Mouse (Mus musculus): Measurements from ENCODE around the gene Olfr801. TPM values are rescaled to one million over a fixed set of nuclear protein-coding genes. Genes with fewer than 3 reads are reported as not detected.
A peak's percentile ranks its signal among the peaks of the same experiment; 100 is the strongest.

The Olfr801 gene
- total and polyA plus RNA-seq, 2 experiments from 2014 or later = not detected

GRCm38 (mm10) chr10:129627834-129628233, 45.8 kb downstream of the Olfr801 start, which contains the start of gene Olfr798:
TSS of gene Olfr798 (minus strand) at chr10:129627934.
- WGBS = 76% methylated on average over 1 of the region's 1 CpGs
- H3K4me2 ChIP-seq (ENCODE audit: low read depth, low read length) = no peak within 1 kb of the TSS
- no peaks in the 10 kb centered on the region for H3K36me3 ChIP-seq (ENCODE audit: insufficient read depth, low read length)
- no peaks in the 10 kb centered on the region for H3K27me3 ChIP-seq (ENCODE audit: insufficient read depth, low read length)
- no peak within 1 kb of the TSS for H3K4me3 ChIP-seq (ENCODE audit: low read length)
- H3K9me3 ChIP-seq (ENCODE audit: low read length) = no peaks in the 10 kb centered on the region
- no peak for DNase-seq (ENCODE audit: low spot score)
- no peak within 1 kb of the TSS for H3K27ac ChIP-seq
- TF ChIP-seq CTCF (IDR thresholded peaks at IDR 0.05; ENCODE audit: low read depth) = no peak
- no peaks in the 10 kb centered on the region for H3K4me1 ChIP-seq (ENCODE audit: insufficient read depth, low read length)
- no peak for ATAC-seq
- no peak within 1 kb of the TSS for H3K9ac ChIP-seq (replicated peaks; ENCODE audit: low read length)

DNA sequence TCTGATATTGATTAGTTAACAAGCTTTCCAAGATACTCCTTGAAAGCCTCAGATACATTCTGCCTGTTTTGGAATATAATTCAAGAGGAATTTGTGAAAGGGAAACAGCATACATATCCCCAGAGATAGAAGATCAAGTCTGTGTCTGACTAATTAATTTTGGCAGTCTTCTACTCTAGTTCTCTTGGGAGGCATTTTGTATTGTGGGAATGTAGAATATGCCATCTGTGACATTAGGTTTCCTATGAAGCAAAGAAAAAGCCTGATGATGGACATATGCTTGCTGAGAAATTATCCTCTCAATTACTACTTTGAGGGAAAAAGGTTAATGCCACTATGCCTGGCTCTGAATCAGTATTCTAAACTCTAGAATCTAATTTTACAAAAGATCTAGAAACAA, 50.4 kb downstream of the Olfr801 start:
- Histone ChIP-seq H3K9me3 (ENCODE audit: low read length) (no peaks in the 10 kb centered on the region), H3K9ac (replicated peaks; ENCODE audit: low read length) (no peak overlapping the region), H3K36me3 (ENCODE audit: insufficient read depth, low read length) (no peaks in the 10 kb centered on the region), H3K27ac (no peak overlapping the region), H3K4me2 (ENCODE audit: low read depth, low read length) (no peak overlapping the region), H3K4me1 (ENCODE audit: insufficient read depth, low read length) (no peaks in the 10 kb centered on the region; the same call in 1 of the 2 replicates), H3K27me3 (ENCODE audit: insufficient read depth, low read length) (no peaks in the 10 kb centered on the region), H3K4me3 (ENCODE audit: low read length) (no peak overlapping the region)
- ATAC-seq (no peak), DNase-seq (ENCODE audit: low spot score) (peak; percentile 35)
- no peak for TF ChIP-seq CTCF (IDR thresholded peaks at IDR 0.05; ENCODE audit: low read depth)

DNA sequence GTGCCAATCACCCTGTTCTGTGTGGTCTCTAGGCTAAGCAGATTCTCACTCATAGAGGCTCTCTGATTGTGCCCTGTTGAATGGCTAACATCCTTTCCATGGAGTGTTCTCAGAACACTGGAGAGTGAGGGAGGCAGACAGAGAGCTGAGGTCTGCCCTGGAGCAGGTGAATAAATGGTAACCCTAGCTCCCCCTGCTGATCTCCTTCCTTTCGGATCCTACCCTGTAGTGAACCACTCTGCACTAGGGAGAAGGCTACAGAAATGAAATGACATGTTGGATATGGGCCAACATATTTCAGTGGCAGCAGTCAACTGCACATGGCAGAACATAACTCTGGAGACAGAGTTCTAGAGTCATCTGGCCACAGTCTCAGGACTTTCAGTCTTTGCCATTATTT, 51.9 kb downstream of the Olfr801 start:
- ATAC-seq = 0 out of 2 replicates have a peak, but pooled peaks have one; percentile 10
- 5% methylated on average over 1 of the region's 1 CpGs for WGBS
- H3K4me3 ChIP-seq (ENCODE audit: low read length) = no peak overlapping the region

More for the DNA sequence above, 51.9 kb downstream of the Olfr801 start:
- H3K9ac ChIP-seq (replicated peaks; ENCODE audit: low read length) = no peak overlapping the region
- peak; percentile 10 for DNase-seq (ENCODE audit: low spot score)
- no peaks in the 10 kb centered on the region for H3K27me3 ChIP-seq (ENCODE audit: insufficient read depth, low read length)
- TF ChIP-seq CTCF (IDR thresholded peaks at IDR 0.05; ENCODE audit: low read depth) = no peak
- H3K9me3 ChIP-seq (ENCODE audit: low read length) = no peaks in the 10 kb centered on the region
- no peaks in the 10 kb centered on the region for H3K36me3 ChIP-seq (ENCODE audit: insufficient read depth, low read length)
- H3K4me1 ChIP-seq (ENCODE audit: insufficient read depth, low read length) = no peaks in the 10 kb centered on the region; the same call in 1 of the 2 replicates
- H3K4me2 ChIP-seq (ENCODE audit: low read depth, low read length) = no peak overlapping the region
- H3K27ac ChIP-seq = no peak overlapping the region

Other genes with a start within 250 kb of the Olfr801 start
- gene Olfr786, start 246.6 kb downstream of the Olfr801 start, total RNA-seq (2014; rRNA removed) = not detected in 2 replicates
- gene Olfr786, start 246.6 kb downstream of the Olfr801 start, polyA plus RNA-seq (2015; fragmentation: Nextera tagmentation; extraction: Ambion mirVana) = not detected in 2 replicates
- not detected in 2 replicates for gene Olfr787, start 212.0 kb downstream of the Olfr801 start, total RNA-seq (2014; rRNA removed)
- not detected in 2 replicates for gene Olfr787, start 212.0 kb downstream of the Olfr801 start, polyA plus RNA-seq (2015; fragmentation: Nextera tagmentation; extraction: Ambion mirVana)
- gene Olfr788, start 202.9 kb downstream of the Olfr801 start, total RNA-seq (2014; rRNA removed) = not detected in 2 replicates
- gene Olfr788, start 202.9 kb downstream of the Olfr801 start, polyA plus RNA-seq (2015; fragmentation: Nextera tagmentation; extraction: Ambion mirVana) = not detected in 2 replicates
- not detected in 2 replicates for gene Olfr789, start 189.1 kb downstream of the Olfr801 start, total RNA-seq (2014; rRNA removed)
- gene Olfr789, start 189.1 kb downstream of the Olfr801 start, polyA plus RNA-seq (2015; fragmentation: Nextera tagmentation; extraction: Ambion mirVana) = not detected in 2 replicates
- gene Olfr790, start 175.4 kb downstream of the Olfr801 start, total RNA-seq (2014; rRNA removed) = not detected in 2 replicates
- gene Olfr790, start 175.4 kb downstream of the Olfr801 start, polyA plus RNA-seq (2015; fragmentation: Nextera tagmentation; extraction: Ambion mirVana) = not detected in 2 replicates
- gene Olfr791, start 152.1 kb downstream of the Olfr801 start, total RNA-seq (2014; rRNA removed) = not detected in 2 replicates
- not detected in 2 replicates for gene Olfr791, start 152.1 kb downstream of the Olfr801 start, polyA plus RNA-seq (2015; fragmentation: Nextera tagmentation; extraction: Ambion mirVana)
- gene Olfr792, start 134.7 kb downstream of the Olfr801 start, total RNA-seq (2014; rRNA removed) = not detected in 2 replicates
- gene Olfr792, start 134.7 kb downstream of the Olfr801 start, polyA plus RNA-seq (2015; fragmentation: Nextera tagmentation; extraction: Ambion mirVana) = not detected in 2 replicates
- gene Olfr794, start 106.2 kb downstream of the Olfr801 start, total RNA-seq (2014; rRNA removed) = not detected in 2 replicates
- not detected in 2 replicates for gene Olfr794, start 106.2 kb downstream of the Olfr801 start, polyA plus RNA-seq (2015; fragmentation: Nextera tagmentation; extraction: Ambion mirVana)
- gene Olfr796, start 61.3 kb downstream of the Olfr801 start, total RNA-seq (2014; rRNA removed) = not detected in 2 replicates
- gene Olfr796, start 61.3 kb downstream of the Olfr801 start, polyA plus RNA-seq (2015; fragmentation: Nextera tagmentation; extraction: Ambion mirVana) = not detected in 2 replicates
- not detected in 2 replicates for gene Olfr798, start 45.9 kb downstream of the Olfr801 start, total RNA-seq (2014; rRNA removed)
- not detected in 2 replicates for gene Olfr798, start 45.9 kb downstream of the Olfr801 start, polyA plus RNA-seq (2015; fragmentation: Nextera tagmentation; extraction: Ambion mirVana)
- not detected in 2 replicates for gene Olfr799, start 36.4 kb downstream of the Olfr801 start, total RNA-seq (2014; rRNA removed)
- not detected in 2 replicates for gene Olfr799, start 36.4 kb downstream of the Olfr801 start, polyA plus RNA-seq (2015; fragmentation: Nextera tagmentation; extraction: Ambion mirVana)
- gene Olfr800, start 16.2 kb downstream of the Olfr801 start, total RNA-seq (2014; rRNA removed) = not detected in 2 replicates
- gene Olfr800, start 16.2 kb downstream of the Olfr801 start, polyA plus RNA-seq (2015; fragmentation: Nextera tagmentation; extraction: Ambion mirVana) = not detected in 2 replicates
- gene Olfr802, start 14.3 kb upstream of the Olfr801 start, total RNA-seq (2014; rRNA removed) = not detected in 2 replicates
- 0.06 and 0.10 TPM in 2 replicates for gene Olfr802, start 14.3 kb upstream of the Olfr801 start, polyA plus RNA-seq (2015; fragmentation: Nextera tagmentation; extraction: Ambion mirVana)
- gene Olfr803, start 20.4 kb upstream of the Olfr801 start, total RNA-seq (2014; rRNA removed) = not detected in 2 replicates
- not detected in 2 replicates for gene Olfr803, start 20.4 kb upstream of the Olfr801 start, polyA plus RNA-seq (2015; fragmentation: Nextera tagmentation; extraction: Ambion mirVana)
- gene Olfr804, start 29.3 kb upstream of the Olfr801 start, total RNA-seq (2014; rRNA removed) = 0.26 TPM in 1 of 2 replicates, not detected in the other
- not detected in 2 replicates for gene Olfr804, start 29.3 kb upstream of the Olfr801 start, polyA plus RNA-seq (2015; fragmentation: Nextera tagmentation; extraction: Ambion mirVana)
- not detected in 2 replicates for gene Olfr805, start 55.5 kb upstream of the Olfr801 start, total RNA-seq (2014; rRNA removed)
- not detected in 2 replicates for gene Olfr805, start 55.5 kb upstream of the Olfr801 start, polyA plus RNA-seq (2015; fragmentation: Nextera tagmentation; extraction: Ambion mirVana)
- not detected in 2 replicates for gene Olfr806, start 68.1 kb upstream of the Olfr801 start, total RNA-seq (2014; rRNA removed)
- gene Olfr806, start 68.1 kb upstream of the Olfr801 start, polyA plus RNA-seq (2015; fragmentation: Nextera tagmentation; extraction: Ambion mirVana) = not detected in 2 replicates
- not detected in 2 replicates for gene Olfr807, start 83.9 kb upstream of the Olfr801 start, total RNA-seq (2014; rRNA removed)
- gene Olfr807, start 83.9 kb upstream of the Olfr801 start, polyA plus RNA-seq (2015; fragmentation: Nextera tagmentation; extraction: Ambion mirVana) = not detected in 2 replicates
- gene Olfr808, start 91.6 kb upstream of the Olfr801 start, total RNA-seq (2014; rRNA removed) = not detected in 2 replicates
- gene Olfr808, start 91.6 kb upstream of the Olfr801 start, polyA plus RNA-seq (2015; fragmentation: Nextera tagmentation; extraction: Ambion mirVana) = not detected in 2 replicates
- not detected in 2 replicates for gene Olfr809, start 100.8 kb upstream of the Olfr801 start, total RNA-seq (2014; rRNA removed)
- not detected in 2 replicates for gene Olfr809, start 100.8 kb upstream of the Olfr801 start, polyA plus RNA-seq (2015; fragmentation: Nextera tagmentation; extraction: Ambion mirVana)
- not detected in 2 replicates for gene Olfr810, start 121.1 kb upstream of the Olfr801 start, total RNA-seq (2014; rRNA removed)
- gene Olfr810, start 121.1 kb upstream of the Olfr801 start, polyA plus RNA-seq (2015; fragmentation: Nextera tagmentation; extraction: Ambion mirVana) = not detected in 2 replicates
- gene Olfr811, start 130.5 kb upstream of the Olfr801 start, total RNA-seq (2014; rRNA removed) = not detected in 2 replicates
- not detected in 2 replicates for gene Olfr811, start 130.5 kb upstream of the Olfr801 start, polyA plus RNA-seq (2015; fragmentation: Nextera tagmentation; extraction: Ambion mirVana)
- not detected in 2 replicates for gene Olfr812, start 172.2 kb upstream of the Olfr801 start, total RNA-seq (2014; rRNA removed)
- not detected in 2 replicates for gene Olfr812, start 172.2 kb upstream of the Olfr801 start, polyA plus RNA-seq (2015; fragmentation: Nextera tagmentation; extraction: Ambion mirVana)
- gene Olfr813, start 181.5 kb upstream of the Olfr801 start, total RNA-seq (2014; rRNA removed) = not detected in 2 replicates
- not detected in 2 replicates for gene Olfr813, start 181.5 kb upstream of the Olfr801 start, polyA plus RNA-seq (2015; fragmentation: Nextera tagmentation; extraction: Ambion mirVana)
- gene Olfr814, start 206.0 kb upstream of the Olfr801 start, total RNA-seq (2014; rRNA removed) = not detected in 2 replicates
- gene Olfr814, start 206.0 kb upstream of the Olfr801 start, polyA plus RNA-seq (2015; fragmentation: Nextera tagmentation; extraction: Ambion mirVana) = not detected in 2 replicates
- not detected in 2 replicates for gene Olfr815, start 232.0 kb upstream of the Olfr801 start, total RNA-seq (2014; rRNA removed)
- gene Olfr815, start 232.0 kb upstream of the Olfr801 start, polyA plus RNA-seq (2015; fragmentation: Nextera tagmentation; extraction: Ambion mirVana) = not detected in 2 replicates
- not detected in 2 replicates for gene Olfr816, start 241.7 kb upstream of the Olfr801 start, total RNA-seq (2014; rRNA removed)
- not detected in 2 replicates for gene Olfr816, start 241.7 kb upstream of the Olfr801 start, polyA plus RNA-seq (2015; fragmentation: Nextera tagmentation; extraction: Ambion mirVana)